Mouse (Mus musculus) bone marrow, adult 2 months (tissue): ENCODE results near the gene Tubb3.

Experiments
- CTCF ChIP-seq: fragments of 200-500 bp; IDR thresholded peaks from 2 replicates; pipeline ENCODE4 v1.5.1; 2011; ENCODE audit warnings: low read length, control low read depth; ENCODE audit not compliant: control insufficient read depth, insufficient read depth
- POLR2A ChIP-seq: fragments of 200-500 bp; IDR thresholded peaks from 2 replicates; pipeline ENCODE4 v1.6.1; 2011; ENCODE audit warnings: low read depth, mild to moderate bottlenecking, control low read depth, low read length, borderline replicate concordance; ENCODE audit not compliant: control insufficient read depth

GRCm38 (mm10) chr8:123452149-123452548, 40.9 kb downstream of the Tubb3 start:
- TF ChIP-seq CTCF (no peak), POLR2A (no peak)
